24 mouse cellular contexts compared by ENCODE assay signal in the genomic region with DNA sequence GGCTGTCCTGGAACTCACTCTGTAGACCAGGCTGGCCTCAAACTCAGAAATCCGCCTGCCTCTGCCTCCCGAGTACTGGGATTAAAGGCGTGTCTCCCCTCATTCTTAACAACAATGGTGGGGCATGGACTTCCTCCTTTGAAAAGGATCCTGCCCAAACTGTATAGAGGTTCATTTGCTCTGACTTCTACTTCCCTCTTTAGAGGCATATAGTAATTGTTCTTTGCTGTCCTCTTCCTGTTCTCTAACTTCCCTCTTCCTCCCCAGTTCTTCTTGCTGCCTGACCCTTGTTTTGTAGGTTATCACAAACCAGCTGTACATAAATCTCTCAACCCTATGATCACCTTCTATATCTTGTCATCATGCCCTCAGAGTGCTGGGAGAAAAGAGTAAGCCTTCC. TPM values are rescaled to one million over a fixed set of nuclear protein-coding genes. Genes with fewer than 3 reads are reported as not detected.
DNase-seq lines count a peak whose midpoint lies in the region; ATAC-seq lines count a peak whose summit lies in the region.
"Had no signal": no experiment of that assay in that cellular context is flagged by ENCODE, and none has a peak within 500 bp of the region (broad histone marks: within the 10 kb centered on the region; RNA-seq: fewer than 3 reads in every experiment).

No protein-coding gene starts in this region.

- H3K36me3 ChIP-seq in liver, embryonic 15.5 days (replicated peaks): peaks cover 47% of the 10 kb centered on the region
- peaks cover 58% of the 10 kb centered on the region for H3K36me3 ChIP-seq in liver, embryonic 12.5 days

- no peak overlapping the region for H3K4me3 ChIP-seq in liver, embryonic 15.5 days (replicated peaks)
- no peak overlapping the region for H3K4me3 ChIP-seq in liver, embryonic 12.5 days
- H3K4me3 ChIP-seq: embryonic facial prominence, embryonic 15.5 days; heart, embryonic 13.5 days; kidney, embryonic 15.5 days; limb, embryonic 13.5 days; stomach, embryonic 15.5 days had no signal

- 56% methylated on average over 3 of the region's 3 CpGs for WGBS in liver, embryonic 15.5 days (ENCODE audit: insufficient replicate concordance)
- WGBS in liver, embryonic 12.5 days (ENCODE audit: insufficient replicate concordance): 69% methylated on average over 3 of the region's 3 CpGs

- H3K9me3 ChIP-seq in liver, embryonic 15.5 days (replicated peaks): no peaks in the 10 kb centered on the region
- no peaks in the 10 kb centered on the region for H3K9me3 ChIP-seq in liver, embryonic 12.5 days (replicated peaks)
- H3K9me3 ChIP-seq: embryonic facial prominence, embryonic 15.5 days; heart, embryonic 13.5 days; kidney, embryonic 15.5 days; limb, embryonic 13.5 days; stomach, embryonic 15.5 days had no signal

- H3K27ac ChIP-seq in liver, embryonic 15.5 days (replicated peaks): peak overlapping the region; percentile 51; the same call in 1 of the 2 replicates
- no peak overlapping the region for H3K27ac ChIP-seq in liver, embryonic 12.5 days
- H3K27ac ChIP-seq: embryonic facial prominence, embryonic 15.5 days; heart, embryonic 13.5 days; hindbrain, postnatal 0 days; kidney, embryonic 15.5 days; limb, embryonic 13.5 days; liver, embryonic 14.5 days; stomach, embryonic 15.5 days had no signal

- H3K27me3 ChIP-seq in liver, embryonic 15.5 days: no peaks in the 10 kb centered on the region
- H3K27me3 ChIP-seq in liver, embryonic 12.5 days (replicated peaks): 0 out of 2 replicates have a peak, but pooled peaks cover 6% of the 10 kb centered on the region
- H3K27me3 ChIP-seq: embryonic facial prominence, embryonic 15.5 days; heart, embryonic 13.5 days; kidney, embryonic 15.5 days; limb, embryonic 13.5 days; stomach, embryonic 15.5 days had no signal

- H3K4me2 ChIP-seq in liver, embryonic 15.5 days: no peak overlapping the region
- no peak overlapping the region for H3K4me2 ChIP-seq in liver, embryonic 12.5 days
- H3K4me2 ChIP-seq: embryonic facial prominence, embryonic 15.5 days; heart, embryonic 13.5 days; kidney, embryonic 15.5 days; limb, embryonic 13.5 days; midbrain, embryonic 11.5 days; stomach, embryonic 15.5 days had no signal

- peaks cover 22% of the 10 kb centered on the region for H3K4me1 ChIP-seq in liver, embryonic 15.5 days (replicated peaks)
- peaks cover 25% of the 10 kb centered on the region for H3K4me1 ChIP-seq in liver, embryonic 12.5 days
- H3K4me1 ChIP-seq: embryonic facial prominence, embryonic 15.5 days; stomach, embryonic 15.5 days had no signal

- no peak overlapping the region for H3K9ac ChIP-seq in liver, embryonic 15.5 days
- no peak overlapping the region for H3K9ac ChIP-seq in liver, embryonic 12.5 days
- H3K9ac ChIP-seq: embryonic facial prominence, embryonic 15.5 days; heart, embryonic 13.5 days; kidney, embryonic 15.5 days; limb, embryonic 13.5 days; liver, embryonic 14.5 days; stomach, embryonic 15.5 days had no signal

- no peak for ATAC-seq in liver, embryonic 15.5 days (ENCODE audit: insufficient read depth)
- no peak for ATAC-seq in liver, embryonic 12.5 days
- ATAC-seq in megakaryocyte progenitor cell, adult 5-6 weeks (replicated peaks; ENCODE audit: poor library complexity): peak; percentile 29
- ATAC-seq: forebrain, embryonic 14.5 days; hindbrain, postnatal 0 days; intestine, embryonic 16.5 days had no signal

- DNase-seq in spleen, postnatal 36 days (ENCODE audit: low spot score in 2 of 2): peak; percentile 17 to 41
- no peak for DNase-seq in spleen, adult 12 weeks (ENCODE audit: low spot score)
- DNase-seq in gastrocnemius, adult 18-20 months (ENCODE audit: low spot score): no peak
- no peak for DNase-seq in heart, adult 9 months (ENCODE audit: low spot score in 2 of 2)
- DNase-seq: adrenal gland, postnatal 36 days; cerebellum, adult 8-10 months; heart, adult 11 months; heart, postnatal 14 days; kidney, postnatal 36 days; lung, postnatal 4 days; thymus, postnatal 25 days had no signal

RNA-seq across cellular contexts. Expression of a gene that starts 2.8 kb away (rescaled TPM):
- 75.9 and 80.2 TPM in 2 replicates for polyA plus RNA-seq in liver, embryonic 15.5 days (2015; fragmentation: Nextera tagmentation; extraction: Ambion mirVana)
- 76.4 and 77.9 TPM in 2 replicates for polyA plus RNA-seq in liver, embryonic 12.5 days (2016; fragmentation: Nextera tagmentation; extraction: Ambion mirVana)
- total RNA-seq in megakaryocyte progenitor cell, adult 5-6 weeks (2015): 128 and 135 TPM in 2 replicates
- 123 and 206 TPM in 2 replicates for total RNA-seq in megakaryocyte progenitor cell, adult 5-6 weeks (2017)
- total RNA-seq in gastrocnemius, adult 18-20 months (2021): 10 to 100 TPM; 92.1 to 95.3 TPM

RNA-seq across cellular contexts. Expression of a gene that starts 5.1 kb away (rescaled TPM):
- polyA plus RNA-seq in liver, embryonic 15.5 days (2015; fragmentation: Nextera tagmentation; extraction: Ambion mirVana): 48.8 and 56.7 TPM in 2 replicates
- 64.1 and 78.8 TPM in 2 replicates for polyA plus RNA-seq in liver, embryonic 12.5 days (2016; fragmentation: Nextera tagmentation; extraction: Ambion mirVana)
- 56.8 and 79.4 TPM in 2 replicates for total RNA-seq in megakaryocyte progenitor cell, adult 5-6 weeks (2015)
- total RNA-seq in megakaryocyte progenitor cell, adult 5-6 weeks (2017): 22.8 and 22.9 TPM in 2 replicates
- 10 to 100 TPM; 27.9 to 35.9 TPM for total RNA-seq in gastrocnemius, adult 18-20 months (2021)

RNA-seq across cellular contexts. Expression of a gene that starts 13.1 kb away (rescaled TPM):
- 28.5 and 28.8 TPM in 2 replicates for polyA plus RNA-seq in liver, embryonic 15.5 days (2015; fragmentation: Nextera tagmentation; extraction: Ambion mirVana)
- polyA plus RNA-seq in liver, embryonic 12.5 days (2016; fragmentation: Nextera tagmentation; extraction: Ambion mirVana): 44.3 and 44.5 TPM in 2 replicates
- 38.6 and 47.9 TPM in 2 replicates for total RNA-seq in megakaryocyte progenitor cell, adult 5-6 weeks (2015)
- 56.9 and 62.8 TPM in 2 replicates for total RNA-seq in megakaryocyte progenitor cell, adult 5-6 weeks (2017)
- total RNA-seq in gastrocnemius, adult 18-20 months (2021): 10 to 100 TPM; 21.1 to 27.3 TPM

RNA-seq across cellular contexts. Expression of a gene that starts 17.6 kb away (rescaled TPM):
- 24.5 and 25.2 TPM in 2 replicates for polyA plus RNA-seq in liver, embryonic 15.5 days (2015; fragmentation: Nextera tagmentation; extraction: Ambion mirVana)
- 19.8 and 21.6 TPM in 2 replicates for polyA plus RNA-seq in liver, embryonic 12.5 days (2016; fragmentation: Nextera tagmentation; extraction: Ambion mirVana)
- 21.2 and 24.5 TPM in 2 replicates for total RNA-seq in megakaryocyte progenitor cell, adult 5-6 weeks (2015)
- 7.1 and 17.4 TPM in 2 replicates for total RNA-seq in megakaryocyte progenitor cell, adult 5-6 weeks (2017)
- 100 to 1,000 TPM; 114 to 124 TPM for total RNA-seq in gastrocnemius, adult 18-20 months (2021)

RNA-seq across cellular contexts. Expression of a gene that starts 18.0 kb away (rescaled TPM):
- 27.7 and 29.2 TPM in 2 replicates for polyA plus RNA-seq in liver, embryonic 15.5 days (2015; fragmentation: Nextera tagmentation; extraction: Ambion mirVana)
- 33.4 and 36.5 TPM in 2 replicates for polyA plus RNA-seq in liver, embryonic 12.5 days (2016; fragmentation: Nextera tagmentation; extraction: Ambion mirVana)
- total RNA-seq in megakaryocyte progenitor cell, adult 5-6 weeks (2015): 44.5 and 53.5 TPM in 2 replicates
- total RNA-seq in megakaryocyte progenitor cell, adult 5-6 weeks (2017): 25.8 and 31.0 TPM in 2 replicates
- 10 to 100 TPM; 40.2 to 47.4 TPM for total RNA-seq in gastrocnemius, adult 18-20 months (2021)

Comparison
In these comparisons a context has a peak if more than half of its experiments do, and no peak if none do; other contexts are left out.
1. DNase-seq: peak in spleen, postnatal 36 days (2 of 2); none in spleen, adult 12 weeks (single experiment), gastrocnemius, adult 18-20 months (single experiment) and heart, adult 9 months (0 of 2).